Mouse (Mus musculus): ENCODE data around the gene Ltbp1.

DNA sequence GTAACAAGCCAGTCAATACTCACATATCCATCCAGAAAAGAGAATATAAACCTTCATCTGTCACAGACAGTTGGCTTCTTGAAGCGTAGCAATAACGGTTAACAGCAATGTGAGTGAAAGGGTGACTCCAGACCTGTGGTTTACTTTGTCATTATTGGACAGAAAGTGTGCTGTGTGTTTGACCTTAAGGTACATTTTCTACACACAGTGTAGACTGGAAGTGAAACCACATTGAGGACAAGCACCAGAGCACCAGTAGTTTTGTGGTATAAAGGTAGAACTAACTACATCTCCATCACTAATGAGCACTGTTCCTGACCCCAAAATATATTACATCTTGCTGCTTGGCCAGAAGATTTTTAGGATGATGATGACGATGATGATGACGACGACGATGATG lies 326.9 kb downstream of the Ltbp1 start:
- no peak for TF ChIP-seq MAZ (IDR thresholded peaks at IDR 0.05; ENCODE audit: low read depth, low read length)
- TF ChIP-seq EP300 (IDR thresholded peaks at IDR 0.05; ENCODE audit: low read depth in 1 of 2, low read length in 2 of 2), result no peak
- TF ChIP-seq POLR2A (IDR thresholded peaks at IDR 0.05; ENCODE audit: control insufficient read depth in 1 of 2, insufficient read depth in 1 of 2, low read depth in 1 of 2, low read length in 2 of 2, poor library complexity in 1 of 2), result no peak
- no peak for TF ChIP-seq ZMIZ1 (IDR thresholded peaks at IDR 0.05; ENCODE audit: low read depth, low read length)
- TF ChIP-seq ZC3H11A (IDR thresholded peaks at IDR 0.05; ENCODE audit: low read depth, low read length), result no peak
- no peak for TF ChIP-seq ZKSCAN1 (IDR thresholded peaks at IDR 0.05; ENCODE audit: low read depth, low read length)
- no peak for TF ChIP-seq CTCF (IDR thresholded peaks at IDR 0.05 in 2 of 3, conservative IDR thresholded peaks at IDR 0.05 in 1 of 3; ENCODE audit: control insufficient read depth in 1 of 3, insufficient read depth in 1 of 3, low read depth in 2 of 3, low read length in 3 of 3, poor library complexity in 1 of 3, severe bottlenecking in 1 of 3)
- TF ChIP-seq USF1 (IDR thresholded peaks at IDR 0.05; ENCODE audit: low read depth, low read length), result no peak
- no peak for TF ChIP-seq POLR2AphosphoS5 (IDR thresholded peaks at IDR 0.05; ENCODE audit: borderline replicate concordance, low read depth, low read length)

Measured in MEL (cell line).